Mouse (Mus musculus) liver, adult 2 months (tissue): ENCODE data around the gene Kcnip4. TPM values are rescaled to one million over a fixed set of nuclear protein-coding genes. Genes with fewer than 3 reads are reported as not detected.

Source experiments
- DNase-seq: peaks from one replicate; pipeline ENCODE4 v3.0.0-alpha.2; 2011; ENCODE audit warnings: low read depth, low spot score; ENCODE audit errors: extremely low read depth
- H3K27ac ChIP-seq: fragments of 200-500 bp; replicated peaks from 2 replicates; pipeline ENCODE4 v1.5.1; 2012; ENCODE audit warnings: low read depth, mild to moderate bottlenecking, control low read depth, inconsistent platforms, low read length; ENCODE audit not compliant: insufficient read depth
- H3K27me3 ChIP-seq: fragments of 200-500 bp; 2 replicates; pipeline ENCODE4 v1.6.1; 2012; ENCODE audit warnings: mild to moderate bottlenecking, moderate library complexity, low read length, inconsistent platforms; ENCODE audit not compliant: control insufficient read depth, insufficient read depth
- H3K36me3 ChIP-seq: fragments of 200-500 bp; 2 replicates; pipeline ENCODE4 v1.6.1; 2012; ENCODE audit warnings: low read length, inconsistent platforms; ENCODE audit not compliant: control insufficient read depth, insufficient read depth
- H3K4me1 ChIP-seq: fragments of 200-500 bp; 2 replicates; pipeline ENCODE4 v1.6.1; 2011; ENCODE audit warnings: low read length; ENCODE audit not compliant: control insufficient read depth, insufficient read depth
- H3K4me3 ChIP-seq: fragments of 200-500 bp; 2 replicates; pipeline ENCODE4 v1.5.1; 2011; ENCODE audit warnings: low read depth, mild to moderate bottlenecking, control low read depth, low read length, moderate library complexity; ENCODE audit not compliant: insufficient read depth
- H3K79me2 ChIP-seq: fragments of 200-500 bp; 2 replicates; pipeline ENCODE4 v1.6.1; 2012; ENCODE audit warnings: inconsistent platforms, mild to moderate bottlenecking, low read length, moderate library complexity; ENCODE audit not compliant: control insufficient read depth, insufficient read depth
- H3K9ac ChIP-seq: fragments of 200-500 bp; 2 replicates; pipeline ENCODE4 v1.6.1; 2012; ENCODE audit warnings: low read depth, mild to moderate bottlenecking, control low read depth, inconsistent platforms, low read length
- CTCF ChIP-seq: fragments of 200-500 bp; IDR thresholded peaks from 2 replicates; pipeline ENCODE4 v1.5.1; 2011; ENCODE audit warnings: low read depth, low read length, control low read depth
- POLR2A ChIP-seq: fragments of 200-500 bp; IDR thresholded peaks from 2 replicates; pipeline ENCODE4 v1.6.1; 2011; ENCODE audit warnings: low read length, control low read depth; ENCODE audit not compliant: insufficient read depth; ENCODE audit errors: extremely low read depth
- WGBS: fragments of 180-500 bp; shearing (Covaris S2); methylation state at CpG from one replicate; pipeline ENCODE4 v1.1.7; 2018; 5-methylcytosine and 5-hydroxymethylcytosine counted together
- polyA plus RNA-seq: library from polyadenylated mRNA; depleted of rRNA; stranded (reverse); fragments of >200 nt; gene quantifications from 2 replicates; pipeline ENCODE4 v1.2.3, GENCODE M21; 2012
- total RNA-seq: library from RNA; depleted of rRNA; stranded (reverse); fragments of >200 nt; gene quantifications from 2 replicates; pipeline ENCODE4 v1.2.3, GENCODE M21; 2014

The Kcnip4 gene
- total and polyA plus RNA-seq, 2 experiments, result not detected

- H3K4me3 ChIP-seq, result no peak overlapping the region
- H3K9ac ChIP-seq, result no peak overlapping the region
- no peaks in the 10 kb centered on the region for H3K79me2 ChIP-seq
- DNase-seq, result no peak
- 82% methylated on average over 6 of the region's 6 CpGs for WGBS
- TF ChIP-seq POLR2A, result no peak
- no peak for TF ChIP-seq CTCF
- H3K4me1 ChIP-seq, result no peaks in the 10 kb centered on the region
- no peaks in the 10 kb centered on the region for H3K27me3 ChIP-seq
- no peaks in the 10 kb centered on the region for H3K36me3 ChIP-seq
- H3K27ac ChIP-seq, result no peak overlapping the region
Measured at GRCm38 (mm10) chr5:49460643-49461276, 63.9 kb downstream of the Kcnip4 start.

- no peak for DNase-seq
- H3K27me3 ChIP-seq, result no peaks in the 10 kb centered on the region
- H3K79me2 ChIP-seq, result no peaks in the 10 kb centered on the region
- no peak overlapping the region for H3K9ac ChIP-seq
- no peaks in the 10 kb centered on the region for H3K36me3 ChIP-seq
- H3K27ac ChIP-seq, result no peak overlapping the region
- H3K4me1 ChIP-seq, result no peaks in the 10 kb centered on the region
- WGBS, result 77% methylated on average over 3 of the region's 3 CpGs
- no peak overlapping the region for H3K4me3 ChIP-seq
- no peak for TF ChIP-seq CTCF
- TF ChIP-seq POLR2A, result no peak
Measured at GRCm38 (mm10) chr5:49453100-49453499, 71.6 kb downstream of the Kcnip4 start.

GRCm38 (mm10) chr5:49451295-49451694, 73.4 kb downstream of the Kcnip4 start:
- H3K27me3 ChIP-seq, result no peaks in the 10 kb centered on the region
- H3K9ac ChIP-seq, result no peak overlapping the region
- H3K4me3 ChIP-seq, result no peak overlapping the region
- TF ChIP-seq POLR2A, result no peak
- H3K27ac ChIP-seq, result no peak overlapping the region
- no peaks in the 10 kb centered on the region for H3K79me2 ChIP-seq
- H3K4me1 ChIP-seq, result no peaks in the 10 kb centered on the region
- H3K36me3 ChIP-seq, result no peaks in the 10 kb centered on the region
- DNase-seq, result no peak

- Histone ChIP-seq H3K4me1 (no peaks in the 10 kb centered on the region), H3K27me3 (no peaks in the 10 kb centered on the region), H3K79me2 (no peaks in the 10 kb centered on the region), H3K36me3 (no peaks in the 10 kb centered on the region), H3K27ac (no peak overlapping the region), H3K4me3 (no peak overlapping the region), H3K9ac (no peak overlapping the region)
- 70% methylated on average over 3 of the region's 3 CpGs for WGBS
- TF ChIP-seq CTCF, result no peak
- TF ChIP-seq POLR2A, result no peak
- no peak for DNase-seq
Measured at GRCm38 (mm10) chr5:49450876-49451275, 73.8 kb downstream of the Kcnip4 start.

- Histone ChIP-seq H3K27me3 (no peaks in the 10 kb centered on the region), H3K9ac (no peak overlapping the region), H3K4me1 (no peaks in the 10 kb centered on the region), H3K27ac (no peak overlapping the region), H3K79me2 (no peaks in the 10 kb centered on the region), H3K4me3 (no peak overlapping the region), H3K36me3 (no peaks in the 10 kb centered on the region)
- TF ChIP-seq POLR2A (no peak), CTCF (no peak)
- 63% methylated on average over 2 of the region's 2 CpGs for WGBS
- no peak for DNase-seq
Measured at GRCm38 (mm10) chr5:49437236-49437635, 87.5 kb downstream of the Kcnip4 start.

- no peak for DNase-seq
- H3K36me3 ChIP-seq, result no peaks in the 10 kb centered on the region
Measured at GRCm38 (mm10) chr5:49427689-49428088, 97.0 kb downstream of the Kcnip4 start.

More at GRCm38 (mm10) chr5:49427689-49428088, 97.0 kb downstream of the Kcnip4 start:
- Histone ChIP-seq H3K27me3 (no peaks in the 10 kb centered on the region), H3K27ac (no peak overlapping the region), H3K4me3 (no peak overlapping the region), H3K79me2 (no peaks in the 10 kb centered on the region), H3K9ac (no peak overlapping the region), H3K4me1 (no peaks in the 10 kb centered on the region)
- TF ChIP-seq POLR2A (no peak), CTCF (no peak)
